Mouse (Mus musculus) hindbrain, embryonic 15.5 days (tissue): ENCODE results near the gene Slc19a3. TPM values are rescaled to one million over a fixed set of nuclear protein-coding genes. Genes with fewer than 3 reads are reported as not detected.

Source experiments
- ATAC-seq: fragments of 200-750 bp; cut with Nextera tagmentation; 2 replicates; pipeline ENCODE4 v1.8.0; 2017; ENCODE audit warnings: low read depth, moderate number of reproducible peaks, moderate TSS enrichment; ENCODE audit not compliant: low FRiP score
- H3K27ac ChIP-seq: fragments of 300-500 bp; sonication (generic); replicated peaks from 2 replicates; pipeline ENCODE4 v1.5.1; 2015; ENCODE audit warnings: mild to moderate bottlenecking, inconsistent platforms
- H3K27me3 ChIP-seq: fragments of 300-500 bp; sonication (generic); 2 replicates; pipeline ENCODE4 v1.6.1; 2015; ENCODE audit warnings: control low read depth, inconsistent platforms
- H3K36me3 ChIP-seq: fragments of 300-500 bp; sonication (generic); 2 replicates; pipeline ENCODE4 v1.6.1; 2015; ENCODE audit warnings: control low read depth, inconsistent platforms
- H3K4me1 ChIP-seq: fragments of 300-500 bp; sonication (generic); replicated peaks from 2 replicates; pipeline ENCODE4 v1.6.1; 2015; ENCODE audit warnings: control low read depth, inconsistent platforms
- H3K4me2 ChIP-seq: fragments of 300-500 bp; sonication (generic); 2 replicates; pipeline ENCODE4 v1.6.1; 2015; ENCODE audit warnings: moderate library complexity, mild to moderate bottlenecking, inconsistent platforms
- H3K4me3 ChIP-seq: fragments of 300-500 bp; sonication (generic); 2 replicates; pipeline ENCODE4 v1.5.1; 2015; ENCODE audit warnings: mild to moderate bottlenecking, inconsistent platforms
- H3K9ac ChIP-seq: fragments of 300-500 bp; sonication (generic); 2 replicates; pipeline ENCODE4 v1.6.1; 2015; ENCODE audit warnings: inconsistent platforms
- H3K9me3 ChIP-seq: fragments of 300-500 bp; sonication (generic); 2 replicates; pipeline ENCODE4 v1.6.1; 2016; ENCODE audit warnings: control low read depth, inconsistent platforms
- WGBS: fragments of 180-500 bp; shearing (Covaris S2); methylation state at CpG from one replicate; pipeline ENCODE4 v1.1.7; 2015; 5-methylcytosine and 5-hydroxymethylcytosine counted together
- polyA plus RNA-seq: library from polyadenylated mRNA; unstranded; fragments of >200 nt; fragmentation: Nextera tagmentation; extraction: Ambion mirVana; gene quantifications from 2 replicates; pipeline ENCODE4 v1.2.1, GENCODE M21; 2015

The Slc19a3 gene
- polyA plus RNA-seq, 1 experiment from 2014 or later = 1.1 TPM

GRCm38 (mm10) chr1:82993947-82994346, 44.3 kb downstream of the Slc19a3 start:
- Histone ChIP-seq H3K4me1 (no peaks in the 10 kb centered on the region), H3K4me3 (no peak overlapping the region), H3K9me3 (no peaks in the 10 kb centered on the region), H3K36me3 (no peaks in the 10 kb centered on the region), H3K27me3 (no peaks in the 10 kb centered on the region), H3K27ac (no peak overlapping the region), H3K4me2 (no peak overlapping the region), H3K9ac (no peak overlapping the region)
- no peak for ATAC-seq
- WGBS = 85% methylated on average over 3 of the region's 3 CpGs

DNA sequence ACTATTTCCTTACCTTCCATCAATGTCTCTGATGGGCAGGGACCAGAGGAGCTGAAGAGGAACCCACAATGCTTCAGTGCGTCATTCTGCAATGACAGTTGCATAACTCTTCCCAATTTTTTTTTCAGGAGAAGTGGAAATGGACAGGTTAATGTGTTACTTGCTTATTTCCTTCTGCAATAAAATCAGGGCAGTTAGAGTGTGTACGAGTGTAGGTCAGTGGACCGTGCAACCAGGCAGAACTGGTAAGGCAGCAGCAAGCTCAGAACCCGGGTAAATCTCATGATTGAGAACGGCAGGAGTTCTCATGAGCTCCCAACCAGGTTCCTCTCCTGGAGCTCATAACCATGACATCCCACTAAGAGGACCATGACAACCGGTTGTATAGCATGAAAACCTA, 46.2 kb downstream of the Slc19a3 start:
- H3K4me2 ChIP-seq = no peak overlapping the region
- 90% methylated on average over 6 of the region's 6 CpGs for WGBS
- no peak overlapping the region for H3K4me3 ChIP-seq
- no peak overlapping the region for H3K27ac ChIP-seq
- no peaks in the 10 kb centered on the region for H3K36me3 ChIP-seq
- no peaks in the 10 kb centered on the region for H3K27me3 ChIP-seq
- H3K9me3 ChIP-seq = no peaks in the 10 kb centered on the region
- no peaks in the 10 kb centered on the region for H3K4me1 ChIP-seq
- no peak overlapping the region for H3K9ac ChIP-seq
- ATAC-seq = no peak

DNA sequence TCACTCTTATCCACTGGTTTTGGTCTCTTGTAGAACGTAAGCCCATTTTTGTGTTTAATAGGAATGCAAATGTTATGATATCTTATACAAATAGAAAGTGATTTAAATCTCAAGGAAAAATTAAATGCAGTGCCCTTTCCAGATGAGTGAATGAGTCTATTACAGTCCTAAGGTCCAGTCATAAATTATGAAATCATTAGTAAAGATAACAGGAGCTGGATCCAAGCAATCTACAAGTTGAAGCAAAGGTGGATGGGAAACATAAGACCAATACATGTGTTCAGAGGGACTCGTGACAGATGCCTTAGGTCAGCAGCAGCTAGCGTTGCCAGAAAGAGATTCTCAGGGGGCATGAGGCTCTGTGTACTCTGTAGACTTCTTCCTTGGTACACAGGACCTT, 46.7 kb downstream of the Slc19a3 start:
- H3K4me2 ChIP-seq = no peak overlapping the region
- no peaks in the 10 kb centered on the region for H3K9me3 ChIP-seq
- H3K4me1 ChIP-seq = no peaks in the 10 kb centered on the region
- no peaks in the 10 kb centered on the region for H3K36me3 ChIP-seq
- WGBS = 74% methylated on average over 3 of the region's 3 CpGs
- H3K9ac ChIP-seq = no peak overlapping the region
- H3K27me3 ChIP-seq = no peaks in the 10 kb centered on the region
- H3K4me3 ChIP-seq = no peak overlapping the region
- no peak overlapping the region for H3K27ac ChIP-seq
- ATAC-seq = no peak

DNA sequence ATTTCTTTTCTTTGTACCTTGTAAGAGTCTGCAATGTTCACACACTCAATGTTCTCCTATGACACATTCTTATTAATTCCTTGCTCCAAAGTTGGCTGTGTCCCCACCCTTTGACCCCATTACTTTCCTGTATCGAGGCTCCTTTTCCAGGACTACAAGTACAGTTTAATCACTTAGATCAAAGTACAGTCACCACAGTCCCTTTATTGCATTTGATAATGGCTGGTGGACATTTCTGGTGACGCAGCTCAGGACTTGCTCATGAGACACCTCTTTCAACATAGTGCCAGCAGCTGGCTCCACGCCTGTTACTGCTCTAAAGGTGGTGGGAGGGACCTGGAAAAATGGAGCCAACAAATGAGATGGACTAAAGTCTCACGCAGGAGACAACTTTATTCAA, 47.2 kb downstream of the Slc19a3 start:
- H3K4me2 ChIP-seq = no peak overlapping the region
- ATAC-seq = no peak
- no peaks in the 10 kb centered on the region for H3K9me3 ChIP-seq
- no peaks in the 10 kb centered on the region for H3K4me1 ChIP-seq
- no peak overlapping the region for H3K4me3 ChIP-seq
- no peak overlapping the region for H3K9ac ChIP-seq
- H3K27ac ChIP-seq = no peak overlapping the region
- H3K36me3 ChIP-seq = no peaks in the 10 kb centered on the region
- no peaks in the 10 kb centered on the region for H3K27me3 ChIP-seq
- 68% methylated on average over 4 of the region's 4 CpGs for WGBS

DNA sequence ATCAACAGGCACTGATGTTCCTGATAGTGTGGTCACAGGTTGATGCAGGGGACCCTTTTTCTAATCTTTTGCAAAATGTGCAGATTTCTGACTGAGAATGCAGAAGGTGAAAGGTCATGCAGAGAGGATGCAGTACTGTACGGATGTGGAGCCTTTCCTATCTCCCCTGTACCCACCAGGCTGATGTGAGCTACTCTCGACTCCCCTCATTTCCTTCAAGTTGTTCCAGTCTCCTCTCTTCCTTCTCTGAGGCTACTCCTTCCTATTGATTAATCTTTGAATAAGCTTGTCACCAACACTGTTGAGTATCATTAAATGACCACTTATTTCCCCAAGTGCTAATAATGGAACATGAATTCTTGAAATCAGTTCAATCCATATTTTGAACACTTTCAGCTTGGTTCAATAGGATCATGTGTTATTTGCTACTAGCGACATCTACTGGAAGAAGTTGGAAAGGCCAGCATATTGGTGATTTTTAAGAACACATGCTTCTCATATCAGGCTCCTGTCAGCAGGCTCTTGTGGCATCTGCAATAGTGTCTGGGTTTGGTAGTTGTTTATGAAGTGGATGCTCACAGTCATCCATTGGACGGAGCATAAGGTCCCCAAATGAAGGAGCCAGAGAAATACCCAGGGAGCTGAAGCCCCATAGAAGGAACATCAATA, 50.6 kb downstream of the Slc19a3 start:
- 31% methylated on average over 4 of the region's 4 CpGs for WGBS
- peak; percentile 77; the same call in 1 of the 2 replicates for ATAC-seq
- H3K27me3 ChIP-seq = no peaks in the 10 kb centered on the region
- H3K36me3 ChIP-seq = no peaks in the 10 kb centered on the region
- no peaks in the 10 kb centered on the region for H3K9me3 ChIP-seq
- H3K4me1 ChIP-seq = no peaks in the 10 kb centered on the region
- H3K4me3 ChIP-seq = no peak overlapping the region
- no peak overlapping the region for H3K27ac ChIP-seq
- no peak overlapping the region for H3K4me2 ChIP-seq
- no peak overlapping the region for H3K9ac ChIP-seq

GRCm38 (mm10) chr1:82986738-82987137, 51.5 kb downstream of the Slc19a3 start:
- Histone ChIP-seq H3K27me3 (no peaks in the 10 kb centered on the region), H3K36me3 (no peaks in the 10 kb centered on the region), H3K27ac (no peak overlapping the region), H3K4me2 (no peak overlapping the region), H3K4me3 (no peak overlapping the region), H3K9me3 (no peaks in the 10 kb centered on the region), H3K4me1 (no peaks in the 10 kb centered on the region), H3K9ac (no peak overlapping the region)
- 94% methylated on average over 6 of the region's 6 CpGs for WGBS
- no peak for ATAC-seq

- ATAC-seq = no peak
- Histone ChIP-seq H3K27me3 (no peaks in the 10 kb centered on the region), H3K4me3 (no peak overlapping the region), H3K4me1 (no peaks in the 10 kb centered on the region), H3K9me3 (no peaks in the 10 kb centered on the region), H3K27ac (no peak overlapping the region), H3K36me3 (no peaks in the 10 kb centered on the region), H3K9ac (no peak overlapping the region), H3K4me2 (no peak overlapping the region)
Observed at GRCm38 (mm10) chr1:82977840-82978239, 60.4 kb downstream of the Slc19a3 start.

DNA sequence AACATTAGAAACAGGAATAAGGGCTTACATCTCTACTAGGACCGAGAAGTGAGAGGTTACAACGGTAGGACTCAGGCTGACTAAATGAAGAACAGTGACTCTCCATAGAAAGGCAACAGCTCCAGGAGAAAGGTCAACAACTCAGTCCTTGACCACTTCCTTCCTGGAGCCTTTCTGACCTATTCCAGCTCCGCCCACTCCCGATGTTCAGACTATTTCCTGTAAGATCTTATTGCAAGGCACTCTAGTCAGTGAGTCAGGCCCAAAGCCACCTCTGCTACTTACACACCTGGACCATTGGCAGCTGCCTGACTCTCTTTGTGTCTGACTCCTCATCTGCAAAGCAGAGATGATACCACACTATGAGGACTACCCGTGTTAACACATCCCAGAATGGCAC, 62.5 kb downstream of the Slc19a3 start:
- Histone ChIP-seq H3K27ac (no peak overlapping the region), H3K27me3 (no peaks in the 10 kb centered on the region), H3K36me3 (no peaks in the 10 kb centered on the region), H3K9ac (no peak overlapping the region), H3K9me3 (no peaks in the 10 kb centered on the region), H3K4me3 (no peak overlapping the region), H3K4me2 (no peak overlapping the region), H3K4me1 (no peaks in the 10 kb centered on the region)
- 87% methylated on average over 5 of the region's 5 CpGs for WGBS
- no peak for ATAC-seq

DNA sequence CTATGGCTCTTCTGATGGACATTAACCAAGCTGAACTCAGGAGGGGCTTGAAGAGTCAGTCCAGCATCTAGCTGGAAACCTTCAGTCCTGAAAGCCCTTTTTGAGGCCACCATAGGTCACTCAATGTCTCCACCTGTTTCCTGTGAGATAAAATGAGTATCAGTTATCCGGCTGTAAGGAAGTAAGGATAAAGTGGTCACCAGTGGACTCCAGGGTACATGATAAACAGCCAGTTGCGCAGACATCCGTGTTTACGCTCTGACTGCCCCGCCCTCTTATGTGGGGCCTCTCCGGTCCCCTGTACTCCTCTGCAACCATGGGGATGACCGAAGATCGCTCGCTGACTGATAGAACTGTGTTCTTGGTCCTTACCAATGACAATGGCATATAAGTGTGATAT, 63.9 kb downstream of the Slc19a3 start:
- no peak for ATAC-seq
- 91% methylated on average over 9 of the region's 9 CpGs for WGBS

GRCm38 (mm10) chr1:82973901-82974300, 64.3 kb downstream of the Slc19a3 start:
- H3K36me3 ChIP-seq = no peaks in the 10 kb centered on the region
- H3K4me2 ChIP-seq = no peak overlapping the region
- no peaks in the 10 kb centered on the region for H3K27me3 ChIP-seq
- H3K27ac ChIP-seq = no peak overlapping the region
- no peaks in the 10 kb centered on the region for H3K4me1 ChIP-seq
- H3K4me3 ChIP-seq = no peak overlapping the region
- WGBS = 72% methylated on average over 6 of the region's 6 CpGs
- H3K9ac ChIP-seq = no peak overlapping the region
- H3K9me3 ChIP-seq = no peaks in the 10 kb centered on the region
- no peak for ATAC-seq

More for the DNA sequence above, 63.9 kb downstream of the Slc19a3 start:
- Histone ChIP-seq H3K4me3 (no peak overlapping the region), H3K9me3 (no peaks in the 10 kb centered on the region), H3K36me3 (no peaks in the 10 kb centered on the region), H3K27ac (no peak overlapping the region), H3K9ac (no peak overlapping the region), H3K4me2 (no peak overlapping the region), H3K4me1 (no peaks in the 10 kb centered on the region), H3K27me3 (no peaks in the 10 kb centered on the region)

DNA sequence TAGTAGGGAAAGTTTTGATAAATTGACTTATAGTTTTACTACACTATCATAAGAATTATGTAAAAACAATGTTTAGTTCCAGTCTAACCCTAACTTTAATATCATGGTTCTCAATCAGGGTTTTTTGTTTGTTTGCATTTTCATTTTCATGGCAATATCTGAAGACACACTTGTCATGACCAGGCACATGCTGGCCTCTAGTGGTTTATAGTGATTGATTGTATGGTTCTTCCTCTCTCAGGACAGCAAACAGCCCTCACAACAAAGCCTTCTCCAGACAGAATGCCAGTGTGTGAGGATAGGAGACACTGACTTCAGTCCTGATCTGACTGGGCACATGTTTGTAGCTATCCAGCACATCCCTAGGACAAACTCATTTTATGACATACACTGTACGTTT, 65.0 kb downstream of the Slc19a3 start:
- no peaks in the 10 kb centered on the region for H3K27me3 ChIP-seq
- 86% methylated on average over 1 of the region's 1 CpGs for WGBS
- no peak overlapping the region for H3K4me2 ChIP-seq
- H3K27ac ChIP-seq = peak overlapping the region; percentile 48
- no peaks in the 10 kb centered on the region for H3K9me3 ChIP-seq
- ATAC-seq = no peak
- H3K4me3 ChIP-seq = no peak overlapping the region
- no peak overlapping the region for H3K9ac ChIP-seq
- no peaks in the 10 kb centered on the region for H3K36me3 ChIP-seq
- H3K4me1 ChIP-seq = no peaks in the 10 kb centered on the region

DNA sequence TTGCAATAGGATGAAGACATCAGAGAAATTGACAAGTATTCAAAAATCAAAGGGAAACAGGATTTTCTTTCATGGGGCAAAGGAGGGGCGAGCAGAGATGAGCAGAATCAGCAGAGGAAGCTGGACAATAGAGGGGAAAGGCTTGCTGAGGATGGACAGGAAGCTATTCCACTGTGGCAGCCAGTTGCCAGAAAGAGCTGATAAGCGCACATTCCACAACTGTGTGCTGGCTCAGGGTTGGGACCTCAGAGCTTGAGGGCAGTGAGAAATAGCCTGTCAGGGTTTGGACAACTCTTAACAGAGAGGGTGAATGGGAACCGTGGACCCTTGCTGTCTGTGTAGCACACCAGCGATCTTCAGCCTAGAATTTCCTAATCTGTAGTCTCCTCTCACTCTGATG, 66.2 kb downstream of the Slc19a3 start:
- Histone ChIP-seq H3K4me1 (no peaks in the 10 kb centered on the region), H3K4me3 (no peak overlapping the region), H3K4me2 (no peak overlapping the region), H3K27me3 (no peaks in the 10 kb centered on the region), H3K36me3 (no peaks in the 10 kb centered on the region), H3K27ac (no peak overlapping the region), H3K9me3 (no peaks in the 10 kb centered on the region), H3K9ac (no peak overlapping the region)
- WGBS = 62% methylated on average over 4 of the region's 4 CpGs
- no peak for ATAC-seq

- Histone ChIP-seq H3K4me2 (no peak overlapping the region), H3K9ac (no peak overlapping the region), H3K36me3 (no peaks in the 10 kb centered on the region), H3K9me3 (no peaks in the 10 kb centered on the region), H3K4me1 (no peaks in the 10 kb centered on the region), H3K27ac (no peak overlapping the region), H3K27me3 (no peaks in the 10 kb centered on the region), H3K4me3 (no peak overlapping the region)
- 49% methylated on average over 3 of the region's 3 CpGs for WGBS
- ATAC-seq = no peak
Observed at GRCm38 (mm10) chr1:82966413-82966812, 71.8 kb downstream of the Slc19a3 start.
